Mouse (Mus musculus) olfactory bulb, adult 2 months (tissue): Measurements from ENCODE around the gene Gm21836.

ENCODE experiments used
- CTCF ChIP-seq: fragments of 200-500 bp; IDR thresholded peaks from 2 replicates; pipeline ENCODE4 v1.5.1; 2012; ENCODE audit warnings: low read depth, mild to moderate bottlenecking, low read length, moderate library complexity; ENCODE audit not compliant: insufficient read depth
- POLR2A ChIP-seq: fragments of 200-500 bp; IDR thresholded peaks from 2 replicates; pipeline ENCODE4 v1.6.1; 2012; ENCODE audit warnings: mild to moderate bottlenecking, low read depth, low read length, moderate library complexity; ENCODE audit not compliant: insufficient read depth

GRCm38 (mm10) chr9:124475689-124476088 is 17.9 kb downstream of the Gm21836 start:
- TF ChIP-seq POLR2A (no peak), CTCF (no peak)
